In genomic region chr4:26345741-26346442, GRCm38 (mm10) we compare ENCODE assay signal across 8 mouse cellular contexts. TPM values are rescaled to one million over a fixed set of nuclear protein-coding genes. Genes with fewer than 3 reads are reported as not detected.
A peak's percentile ranks its signal among the peaks of the same experiment; 100 is the strongest.
DNase-seq lines count a peak whose midpoint lies in the region; ATAC-seq and TF ChIP-seq lines count a peak whose summit lies in the region.

No protein-coding gene starts in this region.

- H3K9me3 ChIP-seq in forebrain, embryonic 11.5 days (ENCODE audit: control insufficient read depth, low read length): no peaks in the 10 kb centered on the region
- no peaks in the 10 kb centered on the region for H3K9me3 ChIP-seq in intestine, postnatal 0 days (ENCODE audit: control insufficient read depth)
- no peaks in the 10 kb centered on the region for H3K9me3 ChIP-seq in midbrain, embryonic 13.5 days

- no peak for TF ChIP-seq CTCF in intestine, postnatal 0 days (IDR thresholded peaks at IDR 0.05; ENCODE audit: low read depth)

- H3K27me3 ChIP-seq in forebrain, embryonic 11.5 days (ENCODE audit: control insufficient read depth, insufficient read depth, low read length): no peaks in the 10 kb centered on the region
- no peaks in the 10 kb centered on the region for H3K27me3 ChIP-seq in intestine, postnatal 0 days (replicated peaks; ENCODE audit: control insufficient read depth, insufficient read depth, low read length)
- no peaks in the 10 kb centered on the region for H3K27me3 ChIP-seq in midbrain, embryonic 13.5 days

- peak; percentile 9 for ATAC-seq in forebrain, embryonic 11.5 days (replicated peaks; ENCODE audit: low FRiP score)
- no peak for ATAC-seq in intestine, postnatal 0 days
- ATAC-seq in midbrain, embryonic 13.5 days: peak; percentile 27; the same call in 1 of the 2 replicates

- H3K9ac ChIP-seq in forebrain, embryonic 11.5 days (ENCODE audit: low read length): peak overlapping the region; percentile 89
- peak overlapping the region; percentile 71 for H3K9ac ChIP-seq in intestine, postnatal 0 days (ENCODE audit: low read depth, low read length)
- peak overlapping the region; percentile 92 for H3K9ac ChIP-seq in midbrain, embryonic 13.5 days (replicated peaks)

- 2% methylated on average over 16 of the region's 16 CpGs for WGBS in forebrain, embryonic 11.5 days
- 3% methylated on average over 16 of the region's 16 CpGs for WGBS in intestine, postnatal 0 days
- WGBS in midbrain, embryonic 13.5 days: under 1% methylated on average over 16 of the region's 16 CpGs

- H3K36me3 ChIP-seq in forebrain, embryonic 11.5 days (ENCODE audit: control insufficient read depth, insufficient read depth, low read length): no peaks in the 10 kb centered on the region
- H3K36me3 ChIP-seq in intestine, postnatal 0 days (ENCODE audit: control insufficient read depth, insufficient read depth): no peaks in the 10 kb centered on the region
- H3K36me3 ChIP-seq in midbrain, embryonic 13.5 days: no peaks in the 10 kb centered on the region

- peak overlapping the region; percentile 78 for H3K4me3 ChIP-seq in forebrain, embryonic 11.5 days (ENCODE audit: low read depth, low read length)
- H3K4me3 ChIP-seq in intestine, postnatal 0 days (ENCODE audit: low read depth, low read length): peak overlapping the region; percentile 82
- peak overlapping the region; percentile 85 for H3K4me3 ChIP-seq in midbrain, embryonic 13.5 days (replicated peaks)

- no peaks in the 10 kb centered on the region for H3K4me1 ChIP-seq in forebrain, embryonic 11.5 days (replicated peaks; ENCODE audit: control insufficient read depth, insufficient read depth, low read length)
- H3K4me1 ChIP-seq in intestine, postnatal 0 days (replicated peaks; ENCODE audit: control insufficient read depth, insufficient read depth, low read length): peaks cover 6% of the 10 kb centered on the region
- H3K4me1 ChIP-seq in midbrain, embryonic 13.5 days (replicated peaks): peaks cover 14% of the 10 kb centered on the region

- H3K4me2 ChIP-seq in forebrain, embryonic 11.5 days (ENCODE audit: low read depth, low read length, severe bottlenecking): peak overlapping the region; percentile 49
- peak overlapping the region; percentile 75 for H3K4me2 ChIP-seq in intestine, postnatal 0 days (replicated peaks; ENCODE audit: low read depth)
- peak overlapping the region; percentile 66 for H3K4me2 ChIP-seq in midbrain, embryonic 13.5 days (replicated peaks)

- peak overlapping the region; percentile 82 for H3K27ac ChIP-seq in forebrain, embryonic 11.5 days (ENCODE audit: low read depth, low read length)
- H3K27ac ChIP-seq in intestine, postnatal 0 days (ENCODE audit: low read depth, low read length): peak overlapping the region; percentile 87
- H3K27ac ChIP-seq in midbrain, embryonic 13.5 days: peak overlapping the region; percentile 89

- intact Hi-C loops in left cerebral cortex, postnatal 14 days (cut with DNase I): no loop called here

- DNase-seq in left cerebral cortex, postnatal 14 days (ENCODE audit: low spot score in 2 of 2): peak; percentile 14 to 16
- DNase-seq in left cerebral cortex, adult 11 months (ENCODE audit: low spot score): no peak
- peak; percentile 51 for DNase-seq in R1 (ENCODE audit: low read depth, low spot score)
- DNase-seq in forebrain, embryonic 11.5 days (ENCODE audit: low spot score): no peak
- DNase-seq in gastrocnemius, postnatal 10 days: no peak
- DNase-seq in thymus, adult 18-20 months: no peak

RNA-seq across cellular contexts. Expression of gene Manea, which starts 0.8 kb away (rescaled TPM):
- total RNA-seq in left cerebral cortex, postnatal 14 days (2021): 10 to 100 TPM; 24.3 to 32.4 TPM
- polyA plus RNA-seq in forebrain, embryonic 11.5 days (2014; fragmentation: Nextera tagmentation; extraction: Ambion mirVana): 21.4 and 23.6 TPM in 2 replicates
- 5.0 and 5.8 TPM in 2 replicates for polyA plus RNA-seq in intestine, postnatal 0 days (2015; fragmentation: Nextera tagmentation; extraction: Ambion mirVana)
- polyA plus RNA-seq in midbrain, embryonic 13.5 days (2015; fragmentation: Nextera tagmentation; extraction: Ambion mirVana): 16.4 and 16.7 TPM in 2 replicates
- 10 to 100 TPM in 1 of 2 experiments, 1 to 10 TPM in 1; 9.7 to 12.6 TPM for total RNA-seq in gastrocnemius, postnatal 10 days (2021)

Comparison
In these comparisons a context has a peak if more than half of its experiments do, and no peak if none do; other contexts are left out.
1. DNase-seq: peak in left cerebral cortex, postnatal 14 days (2 of 2) and R1 (single experiment); none in left cerebral cortex, adult 11 months (single experiment), forebrain, embryonic 11.5 days (single experiment), gastrocnemius, postnatal 10 days (single experiment) and thymus, adult 18-20 months (0 of 2).
2. Peak in every context shown above with its lines, with median percentiles within 50 percentile points of each other: H3K27ac ChIP-seq, H3K4me2 ChIP-seq, H3K4me3 ChIP-seq and H3K9ac ChIP-seq.